Mouse (Mus musculus) natural killer cell, adult 2 months (primary cell): Measurements from ENCODE around the gene Prim2.

Experiments
- DNase-seq, 2 experiments: peaks; one replicate each; pipeline ENCODE4 v3.0.0; 2022; ENCODE audit warnings: low spot score in 2 of 2

The Prim2 gene

DNA sequence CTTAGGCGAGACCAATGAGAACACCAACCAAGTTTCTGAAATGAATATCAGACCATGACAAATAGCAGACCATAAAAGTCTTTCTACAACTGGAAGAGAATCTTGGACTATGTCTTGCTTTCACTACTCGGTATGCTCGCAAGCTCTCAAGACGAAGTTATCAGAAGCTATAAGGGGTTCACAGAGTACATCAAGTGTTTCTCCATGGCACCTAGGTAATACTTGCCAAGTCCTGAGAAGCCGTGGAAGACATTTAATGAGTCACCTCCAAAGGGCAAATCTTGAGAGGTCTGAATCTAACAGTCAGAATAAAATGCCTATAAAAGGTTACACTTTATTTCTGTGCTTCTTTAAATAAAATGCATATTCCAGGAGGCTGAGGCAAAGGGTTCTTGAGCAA is 181.2 kb downstream of the Prim2 start:
- DNase-seq = no peak

DNA sequence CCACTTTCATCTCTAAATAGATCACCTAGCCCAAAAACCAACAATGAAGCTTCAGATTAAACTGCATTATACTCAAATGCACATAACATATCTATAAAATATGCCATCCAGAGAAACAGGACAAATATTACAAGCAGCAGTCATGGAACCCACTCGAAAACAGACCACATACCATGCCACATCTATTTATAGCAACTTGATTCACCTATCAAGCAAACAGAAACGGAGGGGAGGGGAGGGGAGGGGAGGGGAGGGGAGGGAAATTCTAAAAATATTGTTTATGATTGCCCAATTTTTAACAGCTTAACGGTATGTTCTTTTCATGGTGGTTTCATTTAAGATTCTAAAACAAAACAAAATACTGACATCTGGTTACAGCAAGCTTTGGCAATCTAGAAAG is 185.8 kb downstream of the Prim2 start:
- no peak for DNase-seq

DNA sequence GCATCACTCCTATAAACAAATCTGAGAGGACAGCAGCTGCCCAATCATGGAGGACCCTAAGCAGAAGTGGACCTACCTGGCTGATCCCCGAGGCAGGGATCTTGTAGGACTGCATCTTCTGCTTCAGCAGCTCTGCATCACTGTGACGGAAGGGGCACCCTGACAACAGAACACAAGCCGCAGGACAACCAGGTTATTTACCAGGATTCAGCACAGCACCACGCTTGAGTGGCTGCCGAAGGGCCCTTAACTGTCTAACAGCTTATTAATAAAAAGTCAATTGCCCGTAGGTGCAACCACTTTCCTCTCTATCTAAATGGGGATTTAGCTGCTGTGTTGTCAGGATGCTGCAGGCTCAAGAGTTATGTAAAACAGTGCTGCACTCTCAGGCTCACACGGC is 189.2 kb downstream of the Prim2 start:
- DNase-seq = no peak

DNA sequence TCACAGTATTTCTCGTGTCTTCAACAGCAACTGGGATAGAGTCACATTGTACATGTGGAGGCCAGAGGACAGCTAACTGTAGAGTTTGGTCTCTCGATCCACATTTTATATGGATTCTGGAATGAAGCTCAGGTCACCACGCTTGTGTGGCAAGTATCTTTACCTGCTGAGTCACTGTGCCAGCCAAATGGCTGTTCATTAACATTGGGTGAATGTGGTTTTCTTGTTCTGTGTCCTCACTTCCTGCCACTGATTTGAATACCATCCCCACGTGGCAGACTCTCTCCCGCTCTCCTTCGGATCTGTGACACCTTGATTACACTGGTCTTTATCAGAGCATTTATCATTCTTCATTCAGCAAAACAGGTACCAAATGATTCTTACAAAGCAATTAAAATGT is 198.5 kb downstream of the Prim2 start:
- DNase-seq = no peak

DNA sequence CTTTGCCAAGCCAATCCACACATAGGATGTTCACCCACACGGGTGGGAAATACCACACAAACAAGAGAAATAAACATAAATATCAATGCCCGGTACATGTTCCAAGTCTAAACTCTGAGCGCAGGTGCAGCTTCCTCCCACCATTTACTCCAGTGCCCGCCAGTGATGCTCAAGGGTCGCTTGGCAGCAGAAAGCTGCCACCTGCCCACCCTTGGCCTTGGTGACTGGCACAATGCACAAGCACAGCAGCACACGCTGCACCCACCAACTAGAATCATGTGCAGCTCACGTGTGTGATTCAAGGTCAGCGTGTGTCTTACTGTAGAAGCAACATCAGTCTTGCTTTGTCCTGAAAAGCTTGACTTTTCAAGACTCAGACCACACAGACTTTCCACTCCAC is 199.4 kb downstream of the Prim2 start:
- DNase-seq = no peak

DNA sequence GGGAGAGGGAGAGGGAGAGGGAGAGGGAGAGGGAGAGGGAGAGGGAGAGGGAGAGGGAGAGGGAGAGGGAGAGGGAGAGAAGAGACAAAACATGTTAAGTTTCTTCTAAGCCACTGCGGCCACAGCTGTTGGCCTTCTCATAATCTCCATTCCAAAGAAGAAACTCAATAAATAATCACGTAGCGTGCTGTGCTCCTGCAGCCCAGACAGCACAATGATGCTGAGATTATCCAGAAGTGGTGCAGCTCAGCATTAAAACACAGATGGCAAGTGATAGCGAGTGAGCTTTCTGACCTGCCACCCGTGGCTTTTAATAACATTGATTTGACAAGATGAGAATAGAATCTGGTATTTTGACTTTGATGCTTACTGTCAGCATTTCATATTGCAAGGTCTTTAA is 205.4 kb downstream of the Prim2 start:
- DNase-seq = no peak

DNA sequence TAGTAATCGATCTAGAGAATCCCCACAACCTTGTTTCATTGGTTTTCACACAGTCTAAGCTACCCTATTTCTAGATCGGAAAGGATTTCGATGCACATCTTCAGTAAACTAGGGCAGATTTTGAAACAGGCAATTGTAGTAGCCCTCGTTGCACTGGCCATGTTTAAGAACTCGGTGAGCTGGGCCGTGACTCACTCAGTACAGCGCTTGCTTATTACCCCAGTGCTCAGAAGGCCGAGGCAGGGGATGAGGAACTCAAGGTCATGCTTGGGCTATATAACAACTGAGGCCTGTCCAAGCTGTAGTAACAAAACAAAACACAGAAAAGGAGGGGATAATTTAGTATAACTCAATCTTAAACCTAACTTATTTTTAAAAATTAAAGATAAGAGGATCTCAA is 208.9 kb downstream of the Prim2 start:
- DNase-seq = no peak

DNA sequence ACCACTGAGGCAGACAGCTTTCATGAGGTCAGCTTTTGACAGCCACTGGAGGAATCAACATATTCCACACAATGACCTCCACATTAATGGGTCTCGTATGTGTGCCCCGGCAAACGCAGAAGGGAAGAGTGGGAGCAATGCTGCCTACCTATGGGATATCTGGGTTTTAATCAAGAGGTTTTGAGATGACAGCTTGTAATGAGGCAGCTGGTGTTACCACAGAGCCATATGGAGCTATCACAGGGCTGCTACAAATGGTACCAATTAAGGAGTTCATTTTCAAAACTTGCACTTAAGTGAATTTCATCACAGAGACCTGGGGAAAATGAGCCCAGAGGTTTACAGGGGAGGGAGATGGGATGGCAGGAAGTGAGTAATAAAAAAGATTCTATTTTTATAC is 209.3 kb downstream of the Prim2 start:
- DNase-seq = no peak

DNA sequence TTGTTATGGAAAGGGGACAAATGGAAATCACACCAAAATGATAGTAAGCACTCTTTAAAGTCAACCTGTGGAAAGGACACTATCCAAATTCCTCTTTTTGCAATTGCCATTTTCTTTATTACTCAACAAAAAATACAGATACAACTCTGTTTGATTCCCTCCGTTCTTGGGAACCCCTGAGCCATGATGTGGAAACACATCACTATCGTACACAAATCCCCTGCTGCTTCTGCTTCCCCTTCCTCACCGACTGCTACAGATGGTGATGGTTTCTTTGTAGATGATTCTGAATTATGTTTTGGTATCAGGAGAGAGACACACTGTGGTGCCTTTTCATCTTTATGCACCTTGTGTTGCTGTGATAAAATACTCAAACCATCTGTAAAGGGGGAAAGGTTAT is 210.6 kb downstream of the Prim2 start:
- no peak for DNase-seq

DNA sequence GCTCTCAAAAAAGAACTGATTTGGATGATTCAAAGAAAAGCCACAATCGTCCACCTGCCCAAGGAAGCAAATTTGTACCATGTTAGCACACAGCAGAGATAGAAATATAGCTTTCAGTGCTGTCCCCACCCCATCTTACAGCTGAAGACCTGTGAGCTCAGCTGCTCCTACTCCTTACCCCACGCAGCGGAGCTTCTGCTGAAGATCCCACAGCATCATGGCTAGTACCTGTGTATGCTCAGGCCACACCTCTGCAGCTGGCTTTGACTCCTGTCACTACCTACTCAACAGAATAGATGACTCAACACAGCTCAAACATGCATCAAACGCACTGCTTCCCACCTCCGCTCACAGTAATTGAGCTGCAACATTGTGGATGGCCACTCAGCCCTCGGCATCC is 215.3 kb downstream of the Prim2 start:
- no peak for DNase-seq

DNA sequence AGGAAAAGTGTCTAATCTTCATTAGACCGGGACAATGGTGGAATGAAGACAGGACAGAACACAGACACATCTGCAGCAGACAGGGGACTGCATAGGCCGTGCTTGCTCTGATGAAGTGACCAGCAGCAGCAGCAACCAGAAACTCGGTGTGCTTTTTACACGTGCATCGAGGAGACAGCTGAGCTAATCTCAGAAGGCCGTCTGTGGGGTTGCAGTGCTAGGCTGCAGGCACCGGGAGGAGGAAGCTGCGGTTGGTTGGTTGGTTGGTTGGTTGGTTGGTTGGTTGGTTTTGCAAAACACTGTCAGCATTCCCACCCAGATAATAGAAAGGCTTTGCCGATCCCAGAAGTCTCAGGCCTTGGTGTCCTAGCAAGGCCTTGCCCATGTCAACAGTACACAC is 216.3 kb downstream of the Prim2 start:
- no peak for DNase-seq

DNA sequence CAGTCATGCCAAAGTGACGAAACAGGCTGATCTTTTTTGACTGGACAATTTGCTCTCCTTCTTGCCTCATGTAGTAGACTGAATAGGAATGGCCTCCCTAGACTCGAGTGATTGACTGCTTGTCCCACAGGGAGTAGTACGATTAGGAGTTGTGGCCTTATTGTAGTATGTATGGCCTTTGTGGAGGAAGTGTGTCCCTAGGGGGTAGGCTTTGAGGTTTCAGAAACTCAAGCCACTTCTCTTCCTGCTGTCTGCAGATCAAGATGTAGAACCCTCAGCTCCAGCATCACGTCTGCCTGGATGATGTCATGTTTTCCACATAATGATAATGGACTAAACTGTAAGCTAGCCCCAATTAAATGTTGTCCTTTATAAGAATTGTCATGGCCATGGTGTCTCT is 222.4 kb downstream of the Prim2 start:
- DNase-seq = no peak

DNA sequence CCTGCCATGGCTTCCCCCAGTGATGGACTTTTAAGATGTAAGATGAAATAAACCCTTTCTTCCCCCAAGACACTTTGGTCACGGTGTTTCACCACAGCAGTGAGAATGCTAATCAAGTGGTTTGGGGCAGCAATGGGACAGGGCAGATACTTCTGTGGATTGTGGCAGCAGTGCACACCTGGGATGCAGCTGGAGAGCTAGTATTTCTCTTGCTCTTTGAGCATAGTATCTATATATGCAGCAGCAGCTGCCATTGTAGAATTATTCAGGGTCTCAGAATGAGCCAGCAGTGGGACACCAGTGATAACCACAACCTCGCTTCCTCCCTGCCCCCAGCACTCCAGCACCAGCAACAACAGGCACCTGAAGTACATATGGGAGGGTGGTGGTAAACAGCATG is 233.4 kb downstream of the Prim2 start:
- no peak for DNase-seq
